8 mouse cellular contexts compared by ENCODE assay signal in the genomic region with DNA sequence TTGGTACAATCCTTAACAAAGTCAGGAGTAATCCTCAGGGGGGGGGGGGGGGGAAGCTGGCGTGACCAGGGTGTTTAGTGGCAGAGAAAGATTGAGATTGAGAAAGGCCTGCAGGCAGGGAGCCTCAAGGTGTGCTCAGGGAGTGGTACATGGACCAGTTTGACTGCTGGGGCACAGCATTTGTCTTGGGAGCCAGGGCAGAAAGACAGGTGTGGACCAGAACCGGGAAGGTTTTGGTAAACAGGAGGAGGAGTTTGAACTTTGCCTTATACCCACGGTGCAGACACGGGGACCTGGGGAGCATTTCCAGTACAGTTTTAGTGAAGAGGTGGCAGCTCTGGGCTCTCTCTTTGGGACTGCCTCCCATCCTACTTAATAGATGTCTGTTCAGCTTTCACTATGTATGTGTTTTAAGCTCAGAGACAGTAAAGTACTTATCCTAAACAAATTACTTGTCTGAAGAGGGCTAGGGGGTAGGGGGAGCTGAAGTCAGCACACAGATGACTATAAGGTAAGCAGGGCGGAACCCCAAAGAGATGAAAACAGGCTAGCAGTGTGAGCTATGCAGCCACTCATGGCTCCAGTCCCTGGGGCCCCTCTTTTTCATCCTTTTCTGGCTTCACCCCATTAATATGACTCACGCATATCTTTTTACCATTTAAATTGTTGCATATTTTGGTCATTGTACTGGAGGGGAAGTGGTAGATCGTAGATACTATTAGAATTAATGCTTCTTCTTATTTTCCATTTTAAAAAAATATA. TPM values are rescaled to one million over a fixed set of nuclear protein-coding genes. Genes with fewer than 3 reads are reported as not detected.
DNase-seq lines count a peak whose midpoint lies in the region; ATAC-seq and TF ChIP-seq lines count a peak whose summit lies in the region.

No protein-coding gene starts in this region.

- peak; percentile 90 for DNase-seq in heart, adult 11 months
- no peak for DNase-seq in heart, adult 18-20 months
- DNase-seq in CH12.LX (ENCODE audit: extremely low read depth), result no peak
- DNase-seq in heart, postnatal 4 days, result peak; percentile 14
- DNase-seq in liver, postnatal 0 days, result peak; percentile 19
- no peak for DNase-seq in T-cell, adult 2 months (ENCODE audit: low spot score)
- no peak for DNase-seq in frontal cortex, postnatal 14 days (ENCODE audit: low spot score in 2 of 2)
- no peak for DNase-seq in retina, postnatal 1 day

- no peaks in the 10 kb centered on the region for H3K36me3 ChIP-seq in CH12.LX (replicated peaks in 1 of 2; ENCODE audit: control insufficient read depth in 1 of 2, insufficient read depth in 1 of 2, low read length in 1 of 2)
- H3K36me3 ChIP-seq in liver, postnatal 0 days (replicated peaks; ENCODE audit: insufficient read depth, low read length), result no peaks in the 10 kb centered on the region

- no peak overlapping the region for H3K4me3 ChIP-seq in CH12.LX (replicated peaks in 1 of 3; ENCODE audit: low read depth in 2 of 3, low read length in 2 of 3, poor library complexity in 1 of 3)
- peak overlapping the region; percentile 58 for H3K4me3 ChIP-seq in liver, postnatal 0 days (ENCODE audit: low read depth, low read length)

- dilution Hi-C loops in CH12.LX (cut with MboI; ENCODE audit: extremely low pct_ligation_motif_present, extremely low pct_unique_long_range_greater_than_20kb, low sequenced_read_pairs), result no loop called here

- no peak for ATAC-seq in liver, postnatal 0 days

- no peak for TF ChIP-seq POLR2A in CH12.LX (IDR thresholded peaks at IDR 0.05; ENCODE audit: low read depth, low read length)

- TF ChIP-seq CTCF in CH12.LX (conservative IDR thresholded peaks at IDR 0.05 in 1 of 2, IDR thresholded peaks at IDR 0.05 in 1 of 2; ENCODE audit: low read depth in 2 of 2, low read length in 2 of 2), result no peak
- no peak for TF ChIP-seq CTCF in liver, postnatal 0 days (IDR thresholded peaks at IDR 0.05; ENCODE audit: low read depth)

- peak overlapping the region; percentile 85 for H3K4me2 ChIP-seq in CH12.LX (ENCODE audit: insufficient read depth, low read depth, poor library complexity, severe bottlenecking)
- H3K4me2 ChIP-seq in liver, postnatal 0 days (ENCODE audit: low read depth, low read length), result peak overlapping the region; percentile 75

- no peak overlapping the region for H3K27ac ChIP-seq in CH12.LX (ENCODE audit: insufficient read depth, low read depth)
- H3K27ac ChIP-seq in liver, postnatal 0 days (ENCODE audit: low read depth), result peak overlapping the region; percentile 97; the same call in 1 of the 2 replicates

- H3K9ac ChIP-seq in CH12.LX (ENCODE audit: insufficient read depth, low read depth), result no peak overlapping the region
- peak overlapping the region; percentile 69 for H3K9ac ChIP-seq in liver, postnatal 0 days (replicated peaks)

- TF ChIP-seq EP300 in CH12.LX (IDR thresholded peaks at IDR 0.05; ENCODE audit: low read length), result no peak
- no peak for TF ChIP-seq EP300 in liver, postnatal 0 days (IDR thresholded peaks at IDR 0.05; ENCODE audit: low read depth)

- no peaks in the 10 kb centered on the region for H3K9me3 ChIP-seq in CH12.LX (replicated peaks; ENCODE audit: low read length)
- H3K9me3 ChIP-seq in liver, postnatal 0 days (ENCODE audit: low read length), result no peaks in the 10 kb centered on the region

- H3K27me3 ChIP-seq in CH12.LX (replicated peaks), result no peaks in the 10 kb centered on the region
- H3K27me3 ChIP-seq in liver, postnatal 0 days (ENCODE audit: insufficient read depth, low read length), result no peaks in the 10 kb centered on the region

- H3K4me1 ChIP-seq in CH12.LX (ENCODE audit: control insufficient read depth in 1 of 2, insufficient read depth in 2 of 2), result peaks cover 0 to 17% of the 10 kb centered on the region in 2 experiments; a peak in 2 of 4 replicates
- H3K4me1 ChIP-seq in liver, postnatal 0 days (ENCODE audit: insufficient read depth), result peaks cover 38% of the 10 kb centered on the region

- WGBS in liver, postnatal 0 days (ENCODE audit: insufficient replicate concordance), result 47% methylated on average over 6 of the region's 7 CpGs

- no peak for TF ChIP-seq RAD21 in CH12.LX (IDR thresholded peaks at IDR 0.05; ENCODE audit: low read depth, low read length)

- in situ Hi-C loops in CH12.LX (cut with MboI; ENCODE audit: low pct_ligation_motif_present, low pct_unique_long_range_greater_than_20kb, low sequenced_read_pairs), result no loop called here

- H3K79me2 ChIP-seq in CH12.LX (replicated peaks; ENCODE audit: control insufficient read depth, extremely low read depth, insufficient read depth, poor library complexity, severe bottlenecking), result no peaks in the 10 kb centered on the region

TF ChIP-seq in CH12.LX, 34 proteins besides CTCF, POLR2A, EP300 and RAD21:
- no peak for TF ChIP-seq HCFC1 (IDR thresholded peaks at IDR 0.05; ENCODE audit: low read depth, low read length)
- TF ChIP-seq PAX5 (IDR thresholded peaks at IDR 0.05; ENCODE audit: low read length), result no peak
- no peak for TF ChIP-seq MEF2A (IDR thresholded peaks at IDR 0.05; ENCODE audit: borderline replicate concordance, low read depth, low read length)
- no peak for TF ChIP-seq CHD1 (IDR thresholded peaks at IDR 0.05; ENCODE audit: low read depth, low read length)
- TF ChIP-seq ZMIZ1 (IDR thresholded peaks at IDR 0.05; ENCODE audit: low read depth, low read length), result no peak
- no peak for TF ChIP-seq POLR2AphosphoS2 (IDR thresholded peaks at IDR 0.05; ENCODE audit: low read depth, low read length)
- no peak for TF ChIP-seq USF1 (IDR thresholded peaks at IDR 0.05; ENCODE audit: low read depth, low read length)
- TF ChIP-seq RCOR1 (conservative IDR thresholded peaks at IDR 0.05; ENCODE audit: low read depth, low read length), result no peak
- no peak for TF ChIP-seq SIN3A (IDR thresholded peaks at IDR 0.05; ENCODE audit: low read length)
- no peak for TF ChIP-seq CHD2 (IDR thresholded peaks at IDR 0.05; ENCODE audit: low read length)
- no peak for TF ChIP-seq ELF1 (IDR thresholded peaks at IDR 0.05; ENCODE audit: low read depth, low read length)
- TF ChIP-seq USF2 (conservative IDR thresholded peaks at IDR 0.05; ENCODE audit: low read depth, low read length), result no peak
- no peak for TF ChIP-seq NRF1 (IDR thresholded peaks at IDR 0.05; ENCODE audit: low read depth, low read length)
- TF ChIP-seq GABPA (IDR thresholded peaks at IDR 0.05; ENCODE audit: insufficient replicate concordance, low read depth, low read length), result no peak
- TF ChIP-seq UBTF (IDR thresholded peaks at IDR 0.05; ENCODE audit: low read depth, low read length), result no peak
TF ChIP-seq in CH12.LX: peak in this region for 0.

RNA-seq across cellular contexts. Expression of a gene that starts 0.8 kb away (rescaled TPM):
- under 1 TPM; 0.20 to 0.26 TPM for total RNA-seq in heart, adult 18-20 months (2021)
- total RNA-seq in CH12.LX (2012; rRNA removed) (not detected in 2 replicates), CH12.LX (2014; rRNA removed) (not detected in 2 replicates)
- not detected in 2 replicates for polyA plus RNA-seq in CH12.LX (2012; ENCODE audit: insufficient read length, low read depth)
- under 1 TPM; 0.52 to 0.70 TPM for total RNA-seq in heart, postnatal 4 days (2021)
- polyA plus RNA-seq in liver, postnatal 0 days (2015; fragmentation: Nextera tagmentation; extraction: Ambion mirVana), result 16.8 and 18.7 TPM in 2 replicates

RNA-seq across cellular contexts. Expression of a gene that starts 24.4 kb away (rescaled TPM):
- 10 to 100 TPM; 50.2 to 51.8 TPM for total RNA-seq in heart, adult 18-20 months (2021)
- total RNA-seq in CH12.LX (2012; rRNA removed) (1.8 and 2.2 TPM in 2 replicates), CH12.LX (2014; rRNA removed) (0.86 and 1.1 TPM in 2 replicates)
- polyA plus RNA-seq in CH12.LX (2012; ENCODE audit: insufficient read length, low read depth), result 8.0 and 11.4 TPM in 2 replicates
- 100 to 1,000 TPM; 161 to 166 TPM for total RNA-seq in heart, postnatal 4 days (2021)
- polyA plus RNA-seq in liver, postnatal 0 days (2015; fragmentation: Nextera tagmentation; extraction: Ambion mirVana), result 55.3 and 57.8 TPM in 2 replicates

RNA-seq across cellular contexts. Expression of a gene that starts 26.2 kb away (rescaled TPM):
- total RNA-seq in heart, adult 18-20 months (2021), result not detected
- total RNA-seq in CH12.LX (2012; rRNA removed) (not detected in 2 replicates), CH12.LX (2014; rRNA removed) (not detected in 2 replicates)
- polyA plus RNA-seq in CH12.LX (2012; ENCODE audit: insufficient read length, low read depth), result not detected in 2 replicates
- under 1 TPM in 1 of 2 experiments, not detected in 1; 0.41 TPM for total RNA-seq in heart, postnatal 4 days (2021)
- polyA plus RNA-seq in liver, postnatal 0 days (2015; fragmentation: Nextera tagmentation; extraction: Ambion mirVana), result not detected in 2 replicates

RNA-seq across cellular contexts. Expression of a gene that starts 31.4 kb away (rescaled TPM):
- not detected for total RNA-seq in heart, adult 18-20 months (2021)
- total RNA-seq in CH12.LX (2012; rRNA removed) (not detected in 2 replicates), CH12.LX (2014; rRNA removed) (not detected in 2 replicates)
- not detected in 2 replicates for polyA plus RNA-seq in CH12.LX (2012; ENCODE audit: insufficient read length, low read depth)
- under 1 TPM; 0.24 to 0.25 TPM for total RNA-seq in heart, postnatal 4 days (2021)
- polyA plus RNA-seq in liver, postnatal 0 days (2015; fragmentation: Nextera tagmentation; extraction: Ambion mirVana), result not detected in 2 replicates

RNA-seq across cellular contexts. Expression of a gene that starts 49.4 kb away (rescaled TPM):
- under 1 TPM; 0.35 to 0.44 TPM for total RNA-seq in heart, adult 18-20 months (2021)
- total RNA-seq in CH12.LX (2012; rRNA removed) (0.04 TPM in 1 of 2 replicates, not detected in the other), CH12.LX (2014; rRNA removed) (0.05 TPM in 2 replicates)
- 0.09 TPM in 1 of 2 replicates, not detected in the other for polyA plus RNA-seq in CH12.LX (2012; ENCODE audit: insufficient read length, low read depth)
- 1 to 10 TPM; 1.6 to 1.7 TPM for total RNA-seq in heart, postnatal 4 days (2021)
- polyA plus RNA-seq in liver, postnatal 0 days (2015; fragmentation: Nextera tagmentation; extraction: Ambion mirVana), result not detected in 2 replicates

Comparison
In these comparisons a context has a peak if more than half of its experiments do, and no peak if none do; other contexts are left out.
1. DNase-seq: peak in heart, adult 11 months (single experiment), heart, postnatal 4 days (single experiment) and liver, postnatal 0 days (single experiment); none in heart, adult 18-20 months (0 of 2), CH12.LX (single experiment), T-cell, adult 2 months (single experiment), frontal cortex, postnatal 14 days (0 of 2) and retina, postnatal 1 day (single experiment).
2. RNA of a gene that starts 24.4 kb away (total RNA-seq): 161 to 166 TPM in heart, postnatal 4 days and 50.2 to 51.8 TPM in heart, adult 18-20 months; 0.86 to 2.2 TPM in CH12.LX; every median in the first group is over 10 times any median in the second.